Mouse (Mus musculus): Measurements from ENCODE around the gene Lsamp. TPM values are rescaled to one million over a fixed set of nuclear protein-coding genes. Genes with fewer than 3 reads are reported as not detected.

Lsamp gene
- total and polyA plus RNA-seq, 3 experiments, result not detected

GRCm38 (mm10) chr16:40974084-40974483 lies 989.9 kb downstream of the Lsamp start:
- no peak for TF ChIP-seq MYC (IDR thresholded peaks at IDR 0.05; ENCODE audit: low read depth, low read length)
- TF ChIP-seq USF1 (IDR thresholded peaks at IDR 0.05; ENCODE audit: low read depth, low read length), result no peak
- no peak for TF ChIP-seq NRF1 (IDR thresholded peaks at IDR 0.05; ENCODE audit: low read depth, low read length)
- no peak for DNase-seq (ENCODE audit: extremely low read depth)
- Histone ChIP-seq H3K27me3 (replicated peaks) (no peaks in the 10 kb centered on the region), H3K9me3 (replicated peaks; ENCODE audit: low read length) (peaks cover 52% of the 10 kb centered on the region), H3K36me3 (replicated peaks in 1 of 2; ENCODE audit: control insufficient read depth in 1 of 2, insufficient read depth in 1 of 2, low read length in 1 of 2) (no peaks in the 10 kb centered on the region), H3K79me2 (replicated peaks; ENCODE audit: control insufficient read depth, extremely low read depth, insufficient read depth, poor library complexity, severe bottlenecking) (no peaks in the 10 kb centered on the region), H3K9ac (ENCODE audit: insufficient read depth, low read depth) (no peak overlapping the region), H3K27ac (ENCODE audit: insufficient read depth, low read depth) (no peak overlapping the region), H3K4me2 (ENCODE audit: insufficient read depth, low read depth, poor library complexity, severe bottlenecking) (no peak overlapping the region), H3K4me3 (replicated peaks in 1 of 3; ENCODE audit: low read depth in 2 of 3, low read length in 2 of 3, poor library complexity in 1 of 3) (no peak overlapping the region), H3K4me1 (ENCODE audit: control insufficient read depth in 1 of 2, insufficient read depth in 2 of 2) (no peaks in the 10 kb centered on the region)
- dilution Hi-C loops (cut with MboI; ENCODE audit: extremely low pct_ligation_motif_present, extremely low pct_unique_long_range_greater_than_20kb, low sequenced_read_pairs), result no loop called here
- in situ Hi-C loops (cut with MboI; ENCODE audit: low pct_ligation_motif_present, low pct_unique_long_range_greater_than_20kb, low sequenced_read_pairs), result no loop called here

- H3K4me1 ChIP-seq (ENCODE audit: control insufficient read depth in 1 of 2, insufficient read depth in 2 of 2), result no peaks in the 10 kb centered on the region
- no peak overlapping the region for H3K4me2 ChIP-seq (ENCODE audit: insufficient read depth, low read depth, poor library complexity, severe bottlenecking)
- TF ChIP-seq USF2 (conservative IDR thresholded peaks at IDR 0.05; ENCODE audit: low read depth, low read length) (no peak), MXI1 (IDR thresholded peaks at IDR 0.05; ENCODE audit: low read depth, low read length) (no peak), NELFE (IDR thresholded peaks at IDR 0.05; ENCODE audit: low read depth, low read length) (no peak)
- H3K27me3 ChIP-seq (replicated peaks), result no peaks in the 10 kb centered on the region
- no peak for DNase-seq (ENCODE audit: extremely low read depth)
- no peaks in the 10 kb centered on the region for H3K79me2 ChIP-seq (replicated peaks; ENCODE audit: control insufficient read depth, extremely low read depth, insufficient read depth, poor library complexity, severe bottlenecking)
- in situ Hi-C loops (cut with MboI; ENCODE audit: low pct_ligation_motif_present, low pct_unique_long_range_greater_than_20kb, low sequenced_read_pairs) (no loop called here), dilution Hi-C loops (cut with MboI; ENCODE audit: extremely low pct_ligation_motif_present, extremely low pct_unique_long_range_greater_than_20kb, low sequenced_read_pairs) (no loop called here)
- peaks cover 40% of the 10 kb centered on the region for H3K9me3 ChIP-seq (replicated peaks; ENCODE audit: low read length)
- H3K4me3 ChIP-seq (replicated peaks in 1 of 3; ENCODE audit: low read depth in 2 of 3, low read length in 2 of 3, poor library complexity in 1 of 3), result no peak overlapping the region
- no peaks in the 10 kb centered on the region for H3K36me3 ChIP-seq (replicated peaks in 1 of 2; ENCODE audit: control insufficient read depth in 1 of 2, insufficient read depth in 1 of 2, low read length in 1 of 2)
- no peak overlapping the region for H3K27ac ChIP-seq (ENCODE audit: insufficient read depth, low read depth)
- no peak overlapping the region for H3K9ac ChIP-seq (ENCODE audit: insufficient read depth, low read depth)
Observed at GRCm38 (mm10) chr16:40983026-40983425, 998.9 kb downstream of the Lsamp start.

GRCm38 (mm10) chr16:41007569-41007968 lies 1023.4 kb downstream of the Lsamp start:
- H3K79me2 ChIP-seq (replicated peaks; ENCODE audit: control insufficient read depth, extremely low read depth, insufficient read depth, poor library complexity, severe bottlenecking), result no peaks in the 10 kb centered on the region
- H3K9ac ChIP-seq (ENCODE audit: insufficient read depth, low read depth), result no peak overlapping the region
- DNase-seq (ENCODE audit: extremely low read depth), result no peak
- H3K27ac ChIP-seq (ENCODE audit: insufficient read depth, low read depth), result no peak overlapping the region
- dilution Hi-C loops (cut with MboI; ENCODE audit: extremely low pct_ligation_motif_present, extremely low pct_unique_long_range_greater_than_20kb, low sequenced_read_pairs) (no loop called here), in situ Hi-C loops (cut with MboI; ENCODE audit: low pct_ligation_motif_present, low pct_unique_long_range_greater_than_20kb, low sequenced_read_pairs) (no loop called here)
- TF ChIP-seq UBTF (IDR thresholded peaks at IDR 0.05; ENCODE audit: low read depth, low read length) (no peak), CTCF (conservative IDR thresholded peaks at IDR 0.05 in 1 of 2, IDR thresholded peaks at IDR 0.05 in 1 of 2; ENCODE audit: low read depth in 2 of 2, low read length in 2 of 2) (no peak), JUND (conservative IDR thresholded peaks at IDR 0.05; ENCODE audit: low read depth, low read length) (no peak), USF1 (IDR thresholded peaks at IDR 0.05; ENCODE audit: low read depth, low read length) (no peak), MEF2A (IDR thresholded peaks at IDR 0.05; ENCODE audit: borderline replicate concordance, low read depth, low read length) (no peak), MAFK (IDR thresholded peaks at IDR 0.05; ENCODE audit: insufficient replicate concordance, low read length) (no peak), MXI1 (IDR thresholded peaks at IDR 0.05; ENCODE audit: low read depth, low read length) (no peak)
- peaks cover 45% of the 10 kb centered on the region for H3K9me3 ChIP-seq (replicated peaks; ENCODE audit: low read length)
- no peak overlapping the region for H3K4me3 ChIP-seq (replicated peaks in 1 of 3; ENCODE audit: low read depth in 2 of 3, low read length in 2 of 3, poor library complexity in 1 of 3)
- H3K4me2 ChIP-seq (ENCODE audit: insufficient read depth, low read depth, poor library complexity, severe bottlenecking), result no peak overlapping the region
- H3K4me1 ChIP-seq (ENCODE audit: control insufficient read depth in 1 of 2, insufficient read depth in 2 of 2), result no peaks in the 10 kb centered on the region
- no peaks in the 10 kb centered on the region for H3K36me3 ChIP-seq (replicated peaks in 1 of 2; ENCODE audit: control insufficient read depth in 1 of 2, insufficient read depth in 1 of 2, low read length in 1 of 2)
- no peaks in the 10 kb centered on the region for H3K27me3 ChIP-seq (replicated peaks)
